ENCODE assay signal across 8 mouse cellular contexts in the genomic region with DNA sequence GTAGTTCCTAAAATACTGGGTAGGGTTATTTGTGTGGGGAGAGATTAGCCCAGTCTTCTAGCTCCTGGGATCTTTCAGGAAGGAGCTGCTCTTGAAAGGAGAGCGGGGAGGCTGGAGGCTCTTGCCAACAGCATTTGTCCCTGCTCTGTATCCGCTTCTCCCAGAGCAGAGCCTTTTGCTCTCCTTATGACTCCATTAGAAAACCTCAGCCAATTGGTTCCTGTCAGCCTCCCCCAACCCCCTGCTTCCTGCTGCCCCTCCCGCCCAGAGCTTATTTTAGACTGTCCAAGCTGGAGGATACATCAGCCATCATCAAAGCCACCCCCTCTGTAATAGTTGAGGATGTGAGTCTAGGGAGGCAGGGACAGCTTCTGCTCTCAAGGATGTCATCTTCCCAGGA. TPM values are rescaled to one million over a fixed set of nuclear protein-coding genes. Genes with fewer than 3 reads are reported as not detected.
DNase-seq lines count a peak whose midpoint lies in the region; ATAC-seq lines count a peak whose summit lies in the region.

No protein-coding gene starts in this region.

- no peaks in the 10 kb centered on the region for H3K36me3 ChIP-seq in hindbrain, embryonic 16.5 days (ENCODE audit: control insufficient read depth, insufficient read depth, low read length)
- H3K36me3 ChIP-seq in midbrain, embryonic 11.5 days (ENCODE audit: control insufficient read depth, insufficient read depth, low read length), result no peaks in the 10 kb centered on the region

- H3K27ac ChIP-seq in hindbrain, embryonic 16.5 days (ENCODE audit: low read depth, low read length), result peak overlapping the region; percentile 63
- H3K27ac ChIP-seq in midbrain, embryonic 11.5 days (ENCODE audit: low read depth, low read length), result no peak overlapping the region

- no peaks in the 10 kb centered on the region for H3K27me3 ChIP-seq in hindbrain, embryonic 16.5 days (replicated peaks; ENCODE audit: control insufficient read depth, insufficient read depth, low read length)
- no peaks in the 10 kb centered on the region for H3K27me3 ChIP-seq in midbrain, embryonic 11.5 days (ENCODE audit: control insufficient read depth, insufficient read depth, low read length)

- intact Hi-C loops in left cerebral cortex, postnatal 14 days (cut with DNase I), result loop anchor here (5.0 kb wide), 2 partner anchors 42 to 67 kb away; no protein-coding TSS in a partner anchor

- WGBS in hindbrain, embryonic 16.5 days, result 32% methylated on average over 3 of the region's 3 CpGs
- WGBS in midbrain, embryonic 11.5 days, result 49% methylated on average over 3 of the region's 3 CpGs

- H3K9ac ChIP-seq in hindbrain, embryonic 16.5 days (ENCODE audit: low read depth, low read length), result 0 out of 2 replicates have a peak overlapping the region, but pooled peaks have one; percentile 13
- peak overlapping the region; percentile 18; the same call in 1 of the 2 replicates for H3K9ac ChIP-seq in midbrain, embryonic 11.5 days (ENCODE audit: low read length)

- peak overlapping the region; percentile 84 for H3K4me2 ChIP-seq in hindbrain, embryonic 16.5 days (ENCODE audit: low read length)
- peak overlapping the region; percentile 7; the same call in 1 of the 2 replicates for H3K4me2 ChIP-seq in midbrain, embryonic 11.5 days

- H3K9me3 ChIP-seq in hindbrain, embryonic 16.5 days (ENCODE audit: control insufficient read depth, low read length), result no peaks in the 10 kb centered on the region
- H3K9me3 ChIP-seq in midbrain, embryonic 11.5 days (ENCODE audit: control insufficient read depth, low read length), result no peaks in the 10 kb centered on the region

- DNase-seq in NIH3T3 (ENCODE audit: low read depth), result peak; percentile 41
- DNase-seq in cerebellum, adult 9-10 months, result peak; percentile 64
- DNase-seq in gastrocnemius, adult 8-10 months (ENCODE audit: low spot score in 2 of 2), result peak; percentile 27 to 37
- peak; percentile 43 to 54 for DNase-seq in left cerebral cortex, postnatal 14 days (ENCODE audit: low spot score in 2 of 2)
- DNase-seq in midbrain, embryonic 11.5 days (ENCODE audit: low spot score, missing footprints), result no peak
- DNase-seq in spleen, postnatal 10 days (ENCODE audit: low spot score in 2 of 2), result no peak

- H3K4me1 ChIP-seq in hindbrain, embryonic 16.5 days (ENCODE audit: control insufficient read depth, insufficient read depth, low read depth, low read length), result peaks cover 34% of the 10 kb centered on the region
- H3K4me1 ChIP-seq in midbrain, embryonic 11.5 days (ENCODE audit: control insufficient read depth, insufficient read depth, low read length), result peaks cover 21% of the 10 kb centered on the region

- peak overlapping the region; percentile 18 for H3K4me3 ChIP-seq in hindbrain, embryonic 16.5 days (ENCODE audit: low read length)
- H3K4me3 ChIP-seq in midbrain, embryonic 11.5 days (ENCODE audit: low read depth, low read length), result no peak overlapping the region

- ATAC-seq in hindbrain, embryonic 16.5 days, result 0 out of 2 replicates have a peak, but pooled peaks have one; percentile 5
- ATAC-seq in midbrain, embryonic 11.5 days (ENCODE audit: low FRiP score), result no peak
- no peak for ATAC-seq in megakaryocyte progenitor cell, adult 5-6 weeks (replicated peaks; ENCODE audit: poor library complexity)

RNA-seq across cellular contexts. Expression of a gene that starts 3.7 kb away (rescaled TPM):
- total RNA-seq in gastrocnemius, adult 8-10 months (2022), result 10 to 100 TPM; 68.5 to 94.6 (median 77.3) TPM
- 34.8 and 38.9 TPM in 2 replicates for polyA plus RNA-seq in hindbrain, embryonic 16.5 days (2015; fragmentation: Nextera tagmentation; extraction: Ambion mirVana)
- total RNA-seq in left cerebral cortex, postnatal 14 days (2021), result 100 to 1,000 TPM; 249 to 264 TPM
- 55.9 and 69.5 TPM in 2 replicates for polyA plus RNA-seq in midbrain, embryonic 11.5 days (2014; fragmentation: Nextera tagmentation; extraction: Ambion mirVana)
- total RNA-seq in megakaryocyte progenitor cell, adult 5-6 weeks (2015), result 32.2 and 36.8 TPM in 2 replicates
- total RNA-seq in megakaryocyte progenitor cell, adult 5-6 weeks (2017), result 69.9 and 72.6 TPM in 2 replicates

Comparison
In these comparisons a context has a peak if more than half of its experiments do, and no peak if none do; other contexts are left out.
1. DNase-seq: peak in NIH3T3 (single experiment), cerebellum, adult 9-10 months (single experiment), gastrocnemius, adult 8-10 months (2 of 2) and left cerebral cortex, postnatal 14 days (2 of 2); none in midbrain, embryonic 11.5 days (single experiment) and spleen, postnatal 10 days (0 of 2).